Mouse (Mus musculus): ENCODE results near the gene Smad1. TPM values are rescaled to one million over a fixed set of nuclear protein-coding genes. Genes with fewer than 3 reads are reported as not detected.

Gene Smad1
- polyA plus RNA-seq, 1 experiment from 2014 or later: 62.9 TPM

DNA sequence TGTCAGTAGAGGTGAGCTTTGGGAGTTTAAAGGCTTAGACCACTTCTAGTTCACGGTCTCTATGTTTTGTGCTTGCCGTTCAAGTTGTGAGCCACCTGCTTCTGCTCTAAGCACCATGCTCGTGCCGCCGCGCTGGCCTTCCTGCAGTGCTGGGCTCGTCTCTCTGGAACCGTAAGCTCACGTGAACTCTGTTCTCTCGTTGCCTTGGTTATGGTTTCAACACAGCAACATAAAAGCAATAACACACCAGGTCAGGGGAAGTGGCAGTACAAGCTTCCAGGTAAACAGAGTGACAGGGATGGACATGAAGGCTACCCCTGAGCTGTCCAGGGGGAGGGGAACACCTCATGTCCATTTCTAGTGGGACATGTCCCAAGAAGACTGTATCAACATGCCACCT, 52.9 kb downstream of the Smad1 start:
- Histone ChIP-seq H3K4me1 (replicated peaks) (peaks cover 22% of the 10 kb centered on the region), H3K9ac (no peak overlapping the region), H3K36me3 (peaks cover 20% of the 10 kb centered on the region), H3K4me2 (no peak overlapping the region), H3K9me3 (no peaks in the 10 kb centered on the region), H3K4me3 (no peak overlapping the region), H3K27ac (replicated peaks) (no peak overlapping the region), H3K27me3 (no peaks in the 10 kb centered on the region)
- WGBS: 92% methylated on average over 10 of the region's 10 CpGs
- no peak for ATAC-seq (ENCODE audit: low FRiP score, low read depth)

GRCm38 (mm10) chr8:79345856-79346255, 53.5 kb downstream of the Smad1 start:
- H3K4me3 ChIP-seq: no peak overlapping the region
- peaks cover 20% of the 10 kb centered on the region for H3K36me3 ChIP-seq
- no peak overlapping the region for H3K4me2 ChIP-seq
- no peak overlapping the region for H3K9ac ChIP-seq
- ATAC-seq (ENCODE audit: low FRiP score, low read depth): no peak
- 85% methylated on average over 6 of the region's 6 CpGs for WGBS
- H3K4me1 ChIP-seq (replicated peaks): peaks cover 20% of the 10 kb centered on the region
- no peak overlapping the region for H3K27ac ChIP-seq (replicated peaks)
- no peaks in the 10 kb centered on the region for H3K27me3 ChIP-seq
- no peaks in the 10 kb centered on the region for H3K9me3 ChIP-seq

GRCm38 (mm10) chr8:79341236-79341635, 58.1 kb downstream of the Smad1 start:
- Histone ChIP-seq H3K27ac (replicated peaks) (no peak overlapping the region), H3K36me3 (peaks cover 41% of the 10 kb centered on the region), H3K27me3 (no peaks in the 10 kb centered on the region), H3K4me3 (no peak overlapping the region), H3K9ac (no peak overlapping the region), H3K4me1 (replicated peaks) (no peaks in the 10 kb centered on the region), H3K9me3 (no peaks in the 10 kb centered on the region), H3K4me2 (no peak overlapping the region)
- 92% methylated on average over 8 of the region's 8 CpGs for WGBS
- ATAC-seq (ENCODE audit: low FRiP score, low read depth): no peak

DNA sequence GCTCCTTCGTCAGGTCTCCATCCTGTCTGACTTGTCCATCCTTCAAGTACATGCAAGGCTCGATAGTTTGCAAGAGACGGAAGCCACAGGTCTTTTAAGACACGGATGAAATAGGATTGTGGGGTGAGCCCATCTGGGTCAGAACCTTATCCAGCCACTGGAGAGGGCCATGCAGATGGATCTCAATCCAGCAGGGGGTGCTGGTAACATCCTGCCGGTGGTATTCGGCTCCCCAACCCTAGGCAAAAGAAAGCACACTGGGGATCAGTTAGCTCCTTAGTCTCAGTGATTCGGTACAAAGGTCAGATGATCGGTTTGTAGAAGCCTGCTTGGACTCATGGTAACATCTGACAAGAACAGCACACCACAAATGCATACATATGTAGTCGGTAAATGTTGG, 59.8 kb downstream of the Smad1 start:
- Histone ChIP-seq H3K27ac (replicated peaks) (no peak overlapping the region), H3K4me2 (no peak overlapping the region), H3K9ac (no peak overlapping the region), H3K4me1 (replicated peaks) (no peaks in the 10 kb centered on the region), H3K9me3 (no peaks in the 10 kb centered on the region), H3K27me3 (no peaks in the 10 kb centered on the region), H3K4me3 (no peak overlapping the region), H3K36me3 (peaks cover 41% of the 10 kb centered on the region)
- ATAC-seq (ENCODE audit: low FRiP score, low read depth): no peak
- WGBS: 77% methylated on average over 9 of the region's 9 CpGs

DNA sequence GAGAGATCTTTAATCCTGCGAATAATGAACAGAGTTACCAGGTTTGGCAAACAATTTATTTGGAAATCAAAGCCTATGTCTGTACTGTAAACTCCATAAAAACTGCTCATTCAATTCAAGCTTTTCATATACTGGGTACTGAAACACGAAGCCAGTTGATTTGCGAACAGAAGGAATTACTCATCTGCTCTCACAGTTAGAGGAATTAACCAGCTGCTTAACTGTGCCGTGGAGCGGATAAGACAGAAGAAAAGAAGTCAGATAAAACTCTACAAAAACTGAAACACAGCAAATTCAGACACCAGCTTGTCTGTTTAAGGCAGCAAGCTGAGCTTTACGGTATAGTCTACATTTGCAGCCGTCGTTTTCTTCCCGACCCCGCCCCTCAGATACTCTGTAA, 60.7 kb downstream of the Smad1 start:
- Histone ChIP-seq H3K27me3 (no peaks in the 10 kb centered on the region), H3K4me3 (no peak overlapping the region), H3K9ac (no peak overlapping the region), H3K4me1 (replicated peaks) (no peaks in the 10 kb centered on the region), H3K27ac (replicated peaks) (no peak overlapping the region), H3K9me3 (no peaks in the 10 kb centered on the region), H3K4me2 (no peak overlapping the region), H3K36me3 (peaks cover 39% of the 10 kb centered on the region)
- 85% methylated on average over 10 of the region's 10 CpGs for WGBS
- no peak for ATAC-seq (ENCODE audit: low FRiP score, low read depth)

- 83% methylated on average over 22 of the region's 22 CpGs for WGBS
- no peak overlapping the region for H3K27ac ChIP-seq (replicated peaks)
- no peak overlapping the region for H3K9ac ChIP-seq
- H3K27me3 ChIP-seq: no peaks in the 10 kb centered on the region
- ATAC-seq (ENCODE audit: low FRiP score, low read depth): no peak
- H3K36me3 ChIP-seq: no peaks in the 10 kb centered on the region; the same call in 1 of the 2 replicates
- no peaks in the 10 kb centered on the region for H3K9me3 ChIP-seq
- H3K4me3 ChIP-seq: no peak overlapping the region
- no peaks in the 10 kb centered on the region for H3K4me1 ChIP-seq (replicated peaks)
- H3K4me2 ChIP-seq: no peak overlapping the region
Observed at GRCm38 (mm10) chr8:79332109-79332900, 67.0 kb downstream of the Smad1 start.

DNA sequence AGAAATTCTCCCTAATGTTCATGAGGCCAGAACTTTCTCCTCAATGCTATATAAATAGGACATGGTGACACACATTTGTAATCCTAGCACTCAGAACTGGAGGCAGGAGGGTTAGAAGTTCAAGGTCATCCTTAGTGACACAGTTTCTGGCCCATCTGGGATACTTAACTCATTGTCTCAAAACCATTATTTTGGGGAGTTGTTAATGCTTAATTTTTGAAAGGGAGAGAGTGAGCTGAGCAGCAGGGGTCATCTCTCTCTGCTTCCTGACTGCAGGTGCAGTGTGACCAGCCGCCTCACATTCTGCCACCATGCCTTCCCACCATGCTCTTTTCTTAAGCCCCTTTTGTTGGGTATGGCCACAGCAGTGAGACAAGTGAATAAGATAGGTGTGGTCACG, 67.7 kb downstream of the Smad1 start:
- no peak overlapping the region for H3K9ac ChIP-seq
- H3K9me3 ChIP-seq: no peaks in the 10 kb centered on the region
- no peaks in the 10 kb centered on the region for H3K4me1 ChIP-seq (replicated peaks)
- H3K27ac ChIP-seq (replicated peaks): no peak overlapping the region
- ATAC-seq (ENCODE audit: low FRiP score, low read depth): no peak
- no peaks in the 10 kb centered on the region for H3K36me3 ChIP-seq
- no peak overlapping the region for H3K4me2 ChIP-seq
- H3K4me3 ChIP-seq: no peak overlapping the region
- WGBS: 85% methylated on average over 2 of the region's 2 CpGs
- H3K27me3 ChIP-seq: no peaks in the 10 kb centered on the region

- WGBS: 88% methylated on average over 9 of the region's 9 CpGs
Observed at GRCm38 (mm10) chr8:79331017-79331416, 68.3 kb downstream of the Smad1 start.

GRCm38 (mm10) chr8:79329735-79330134, 69.6 kb downstream of the Smad1 start:
- WGBS: 82% methylated on average over 2 of the region's 2 CpGs
- H3K27ac ChIP-seq (replicated peaks): no peak overlapping the region
- H3K4me3 ChIP-seq: no peak overlapping the region
- no peak overlapping the region for H3K4me2 ChIP-seq
- H3K36me3 ChIP-seq: no peaks in the 10 kb centered on the region
- H3K27me3 ChIP-seq: no peaks in the 10 kb centered on the region
- H3K9ac ChIP-seq: no peak overlapping the region
- 0 out of 2 replicates have a peak, but pooled peaks cover 3% of the 10 kb centered on the region for H3K4me1 ChIP-seq (replicated peaks)
- no peak for ATAC-seq (ENCODE audit: low FRiP score, low read depth)
- no peaks in the 10 kb centered on the region for H3K9me3 ChIP-seq

More at GRCm38 (mm10) chr8:79331017-79331416, 68.3 kb downstream of the Smad1 start:
- H3K4me2 ChIP-seq: no peak overlapping the region
- H3K4me1 ChIP-seq (replicated peaks): no peaks in the 10 kb centered on the region
- H3K27ac ChIP-seq (replicated peaks): no peak overlapping the region
- H3K9ac ChIP-seq: no peak overlapping the region
- no peaks in the 10 kb centered on the region for H3K9me3 ChIP-seq
- no peak for ATAC-seq (ENCODE audit: low FRiP score, low read depth)
- no peaks in the 10 kb centered on the region for H3K27me3 ChIP-seq
- H3K36me3 ChIP-seq: no peaks in the 10 kb centered on the region
- H3K4me3 ChIP-seq: no peak overlapping the region

- no peaks in the 10 kb centered on the region for H3K27me3 ChIP-seq
- no peak overlapping the region for H3K4me3 ChIP-seq
- no peak overlapping the region for H3K9ac ChIP-seq
- no peaks in the 10 kb centered on the region for H3K36me3 ChIP-seq
- 0 out of 2 replicates have a peak, but pooled peaks cover 3% of the 10 kb centered on the region for H3K4me1 ChIP-seq (replicated peaks)
- no peaks in the 10 kb centered on the region for H3K9me3 ChIP-seq
- ATAC-seq (ENCODE audit: low FRiP score, low read depth): no peak
- WGBS: 87% methylated on average over 4 of the region's 4 CpGs
- no peak overlapping the region for H3K4me2 ChIP-seq
- H3K27ac ChIP-seq (replicated peaks): no peak overlapping the region
Observed at GRCm38 (mm10) chr8:79329182-79329581, 70.1 kb downstream of the Smad1 start.

DNA sequence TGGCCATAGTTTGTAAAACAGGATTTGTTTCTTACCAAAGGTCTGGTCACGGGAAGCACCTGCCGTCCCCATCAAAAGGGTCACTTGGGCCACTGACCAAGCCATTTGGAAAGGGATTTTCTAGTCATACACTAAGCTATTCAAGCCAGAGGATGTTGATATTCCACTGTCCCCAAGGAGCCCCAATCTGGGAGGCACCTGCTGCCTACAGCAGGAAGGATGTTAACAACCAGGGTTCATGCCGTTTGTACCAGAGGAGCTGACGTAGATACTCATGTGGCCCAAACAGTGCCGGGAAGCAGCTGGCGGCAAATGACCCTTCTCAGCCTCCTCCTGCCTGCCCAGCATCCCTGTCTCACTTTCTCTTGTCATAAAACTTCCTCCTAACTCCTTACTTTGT, 73.8 kb downstream of the Smad1 start:
- Histone ChIP-seq H3K4me1 (replicated peaks) (0 out of 2 replicates have a peak, but pooled peaks cover 3% of the 10 kb centered on the region), H3K27me3 (no peaks in the 10 kb centered on the region), H3K9ac (no peak overlapping the region), H3K36me3 (no peaks in the 10 kb centered on the region), H3K9me3 (no peaks in the 10 kb centered on the region), H3K4me3 (no peak overlapping the region), H3K27ac (replicated peaks) (no peak overlapping the region), H3K4me2 (no peak overlapping the region)
- ATAC-seq (ENCODE audit: low FRiP score, low read depth): no peak
- 86% methylated on average over 6 of the region's 6 CpGs for WGBS

DNA sequence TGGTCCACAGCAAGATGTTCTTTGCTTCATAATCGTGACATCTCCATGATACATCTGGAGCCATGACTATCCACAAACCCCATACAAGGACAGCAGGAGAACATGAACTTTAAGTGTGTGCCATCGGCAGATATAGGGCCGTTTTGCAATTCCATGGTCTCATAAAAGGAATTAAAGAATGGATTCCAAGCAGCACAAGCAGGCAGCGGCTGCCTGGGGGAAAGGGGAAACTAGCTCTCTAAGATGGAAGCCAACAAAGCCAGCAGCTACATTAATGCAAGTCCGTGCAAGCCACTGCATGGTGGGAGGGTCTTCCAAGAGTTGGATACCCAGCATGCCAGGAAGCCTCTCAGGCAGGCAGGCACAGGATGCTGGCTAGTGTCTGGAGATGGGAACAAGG, 74.4 kb downstream of the Smad1 start:
- Histone ChIP-seq H3K4me2 (no peak overlapping the region), H3K4me1 (replicated peaks) (0 out of 2 replicates have a peak, but pooled peaks cover 3% of the 10 kb centered on the region), H3K36me3 (no peaks in the 10 kb centered on the region), H3K9ac (no peak overlapping the region), H3K9me3 (no peaks in the 10 kb centered on the region), H3K27ac (replicated peaks) (no peak overlapping the region), H3K27me3 (no peaks in the 10 kb centered on the region), H3K4me3 (no peak overlapping the region)
- no peak for ATAC-seq (ENCODE audit: low FRiP score, low read depth)
- 81% methylated on average over 5 of the region's 5 CpGs for WGBS

- no peaks in the 10 kb centered on the region for H3K27me3 ChIP-seq
- no peak for ATAC-seq (ENCODE audit: low FRiP score, low read depth)
- no peak overlapping the region for H3K4me2 ChIP-seq
- H3K36me3 ChIP-seq: no peaks in the 10 kb centered on the region
- H3K9me3 ChIP-seq: no peaks in the 10 kb centered on the region
- H3K4me1 ChIP-seq (replicated peaks): 0 out of 2 replicates have a peak, but pooled peaks cover 3% of the 10 kb centered on the region
- WGBS: 67% methylated on average over 3 of the region's 3 CpGs
- H3K27ac ChIP-seq (replicated peaks): no peak overlapping the region
- H3K4me3 ChIP-seq: no peak overlapping the region
- H3K9ac ChIP-seq: no peak overlapping the region
Observed at GRCm38 (mm10) chr8:79324036-79324435, 75.3 kb downstream of the Smad1 start.

Measured in hindbrain, embryonic 15.5 days (tissue).